Mouse (Mus musculus): ENCODE measurements at regions not wholly inside any gene's neighbourhood (a gene's known extent, or its start where the extent isn't known, plus 50 kb on each side); places are given as distances from the start of the nearest gene placed in this dataset.

DNA sequence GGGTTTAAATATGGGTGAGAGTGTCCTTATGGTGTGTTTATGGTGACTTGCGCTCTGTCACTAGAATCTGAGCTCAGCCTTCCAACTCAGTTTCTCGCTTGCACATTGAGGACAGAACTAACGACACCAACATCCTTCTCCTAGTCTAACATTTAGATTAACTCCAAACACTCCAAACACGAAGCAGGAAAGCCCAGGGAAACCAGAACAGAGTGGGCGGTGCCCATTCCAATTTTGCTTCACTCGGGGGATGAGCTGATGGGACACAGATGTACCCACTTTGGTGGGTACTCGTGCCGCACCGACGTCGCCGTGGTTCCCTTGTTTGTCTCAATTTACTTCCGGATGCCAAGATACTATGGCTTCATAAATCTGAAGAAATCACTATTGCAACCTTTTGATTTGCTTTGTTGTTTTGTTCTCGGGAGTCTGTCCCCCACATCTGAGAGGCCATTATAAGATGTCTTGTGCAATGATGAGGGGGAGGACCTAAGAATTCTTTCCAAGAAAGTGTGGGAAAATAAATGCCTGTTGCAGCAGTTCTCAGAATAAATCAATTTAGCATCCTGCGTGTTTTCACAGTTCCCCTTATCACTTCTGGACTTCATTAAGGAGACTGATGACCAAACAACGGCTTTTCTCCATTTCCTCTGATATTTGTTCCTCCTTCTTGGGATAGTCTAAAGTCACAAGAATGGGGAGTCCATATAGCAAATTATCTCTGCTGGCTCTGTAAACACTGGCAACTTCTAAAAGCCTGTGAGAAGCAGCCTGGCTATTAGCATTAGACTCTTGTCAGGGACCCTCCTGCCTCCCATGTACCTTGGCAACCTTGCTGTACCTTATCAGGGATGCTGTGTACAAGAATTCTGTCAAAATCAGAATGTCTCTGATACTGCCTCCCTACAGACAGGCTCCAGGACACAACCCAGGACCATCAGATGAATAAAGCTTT, 96.2 kb upstream of the Klf9 start:
- TF ChIP-seq GATA4 (IDR thresholded peaks at IDR 0.05; ENCODE audit: insufficient replicate concordance, low read length) = no peak; the same call in 1 of the 2 replicates

- TF ChIP-seq GATA4 (IDR thresholded peaks at IDR 0.05; ENCODE audit: insufficient replicate concordance, low read length) = no peak
Measured at GRCm38 (mm10) chr19:23051456-23051855, 89.6 kb upstream of the Klf9 start.

GRCm38 (mm10) chr19:23054440-23054839, 86.6 kb upstream of the Klf9 start:
- TF ChIP-seq GATA4 (IDR thresholded peaks at IDR 0.05; ENCODE audit: insufficient replicate concordance, low read length) = no peak

- no peak for TF ChIP-seq GATA4 (IDR thresholded peaks at IDR 0.05; ENCODE audit: insufficient replicate concordance, low read length)
Measured at GRCm38 (mm10) chr19:23055916-23056805, 84.9 kb upstream of the Klf9 start.

DNA sequence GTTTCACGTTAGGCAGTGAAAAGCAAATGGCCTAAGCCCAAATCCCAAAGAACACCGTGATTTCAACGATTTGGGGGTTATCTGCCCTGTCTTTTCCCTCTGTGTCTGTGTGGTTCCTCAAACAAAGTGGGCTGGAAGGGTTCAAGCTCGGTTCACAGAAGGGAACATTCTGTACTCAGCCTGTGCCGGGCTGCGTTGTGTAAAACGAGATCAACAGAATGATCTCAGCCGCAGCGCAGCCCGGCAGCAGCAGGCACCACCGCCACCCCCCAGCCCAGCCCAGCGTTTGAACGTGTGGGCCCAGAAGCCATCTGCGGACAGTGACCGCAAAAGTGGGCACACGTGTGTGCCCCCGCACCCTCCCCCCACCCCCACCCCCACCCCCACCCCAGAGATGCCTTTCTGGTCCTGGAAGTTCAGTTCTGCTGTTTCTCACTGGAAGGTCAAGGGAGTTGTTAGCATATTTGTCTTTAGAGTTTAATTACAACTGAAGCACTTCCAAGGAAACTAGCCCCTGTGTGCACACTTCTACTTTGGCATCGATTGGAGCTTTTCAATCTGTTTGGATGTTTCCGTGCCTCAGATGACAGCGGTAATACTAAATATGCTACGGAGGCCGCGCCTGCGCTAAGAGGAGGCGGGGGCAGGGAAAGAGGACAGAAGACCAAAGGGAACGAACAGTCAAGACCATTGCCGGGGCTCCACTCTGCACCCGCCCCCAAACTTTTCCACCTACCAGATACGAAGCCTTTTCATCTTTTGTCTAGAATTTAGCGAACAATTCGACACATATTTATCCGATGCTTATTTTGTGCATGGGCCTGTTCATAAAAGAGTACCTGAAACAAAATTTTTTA, 83.9 kb upstream of the Klf9 start:
- TF ChIP-seq GATA4 (IDR thresholded peaks at IDR 0.05; ENCODE audit: insufficient replicate concordance, low read length) = peak; percentile 78; the same call in 1 of the 2 replicates

GRCm38 (mm10) chr19:23057739-23058501, 83.1 kb upstream of the Klf9 start:
- no peak for TF ChIP-seq GATA4 (IDR thresholded peaks at IDR 0.05; ENCODE audit: insufficient replicate concordance, low read length)

DNA sequence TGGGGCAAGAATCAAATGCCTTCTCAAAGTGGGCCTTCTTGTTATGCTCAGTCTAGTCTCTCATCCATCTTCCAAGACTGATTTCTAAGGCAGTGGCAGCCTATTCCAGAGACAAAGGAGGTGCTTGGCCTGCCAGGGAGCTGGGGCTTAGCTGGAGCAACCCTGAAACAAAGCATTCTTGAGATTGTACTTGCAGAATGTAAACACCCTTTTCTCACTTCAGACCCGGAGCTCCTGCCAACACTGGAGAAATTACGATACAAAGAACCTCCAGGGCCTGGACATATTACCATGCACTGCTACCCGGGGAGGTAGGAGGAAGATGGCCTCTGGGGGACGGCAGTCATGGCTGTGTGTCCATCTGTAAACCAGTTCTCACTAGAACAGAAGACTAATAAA, 82.5 kb upstream of the Klf9 start:
- TF ChIP-seq GATA4 (IDR thresholded peaks at IDR 0.05; ENCODE audit: insufficient replicate concordance, low read length) = no peak

DNA sequence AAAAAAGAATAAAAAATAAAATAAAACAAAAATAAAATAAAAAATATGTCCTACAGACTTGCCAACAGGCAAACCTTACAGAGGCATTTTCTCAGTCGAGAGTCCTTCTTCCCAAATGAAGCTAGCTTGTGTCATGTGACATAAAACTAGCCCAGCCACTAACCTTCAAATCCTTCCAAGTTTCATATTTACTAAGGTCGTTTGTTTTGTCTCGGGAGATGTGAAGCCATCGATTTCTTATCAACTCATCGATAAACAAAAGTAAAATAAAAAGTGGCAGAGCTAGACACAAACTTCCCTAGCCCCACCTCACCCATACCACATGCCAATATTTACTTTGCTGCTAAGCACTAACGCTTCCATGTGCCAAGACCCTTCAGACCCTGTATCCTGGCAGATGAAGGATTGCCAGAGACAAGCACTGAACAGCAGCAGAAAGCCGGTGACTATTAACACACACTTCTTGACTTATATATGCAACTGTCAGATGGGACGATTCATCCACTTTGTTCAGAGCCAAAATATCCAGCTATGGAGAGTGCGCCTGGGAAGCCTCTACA, 79.9 kb upstream of the Klf9 start:
- TF ChIP-seq GATA4 (IDR thresholded peaks at IDR 0.05; ENCODE audit: insufficient replicate concordance, low read length) = 0 out of 2 replicates have a peak, but pooled peaks have one; percentile 27

- no peak for TF ChIP-seq GATA4 (IDR thresholded peaks at IDR 0.05; ENCODE audit: insufficient replicate concordance, low read length)
Measured at GRCm38 (mm10) chr19:23061906-23062305, 79.1 kb upstream of the Klf9 start.

DNA sequence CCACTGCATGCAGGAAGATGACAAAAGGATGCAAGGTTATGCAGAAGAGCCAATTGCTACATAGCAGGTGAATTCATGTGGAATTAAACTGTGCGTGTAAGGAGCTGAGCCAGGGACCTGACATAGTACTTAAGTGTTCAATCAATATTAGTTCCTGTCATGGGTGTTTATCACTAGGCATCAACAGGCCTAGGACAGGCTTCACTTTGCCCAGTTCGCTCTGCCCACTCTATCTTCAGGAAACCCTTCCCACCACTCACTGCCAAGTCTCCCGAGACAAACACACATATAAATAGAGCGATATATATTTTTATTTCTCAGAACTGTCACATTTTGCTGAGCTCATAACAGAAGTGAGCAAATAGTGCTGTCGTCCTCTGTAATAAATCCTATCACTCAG, 78.2 kb upstream of the Klf9 start:
- peak; percentile 45; the same call in 1 of the 2 replicates for TF ChIP-seq GATA4 (IDR thresholded peaks at IDR 0.05; ENCODE audit: insufficient replicate concordance, low read length)

GRCm38 (mm10) chr19:23065548-23065947, 75.5 kb upstream of the Klf9 start:
- TF ChIP-seq GATA4 (IDR thresholded peaks at IDR 0.05; ENCODE audit: insufficient replicate concordance, low read length) = no peak; the same call in 1 of the 2 replicates

GRCm38 (mm10) chr19:23066726-23067125, 74.3 kb upstream of the Klf9 start:
- no peak for TF ChIP-seq GATA4 (IDR thresholded peaks at IDR 0.05; ENCODE audit: insufficient replicate concordance, low read length)

DNA sequence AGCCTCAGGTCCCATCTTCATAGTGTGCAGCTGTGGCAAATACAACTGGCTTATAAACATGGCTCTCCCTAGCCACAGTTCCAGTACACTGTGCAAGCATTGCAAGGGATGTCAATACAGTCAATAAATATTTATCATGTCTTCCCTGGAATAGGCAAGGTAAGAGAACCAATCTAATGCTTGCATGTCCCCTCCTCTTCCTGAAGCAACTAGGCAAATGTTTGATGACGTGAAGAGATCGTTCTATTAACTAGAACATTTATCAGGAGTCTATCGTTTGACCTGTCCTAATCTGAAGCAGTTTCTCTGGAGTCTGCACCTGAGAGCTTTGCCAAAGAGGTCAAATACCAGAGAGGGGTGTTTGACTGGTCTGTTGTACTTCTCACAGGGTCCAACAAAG, 72.4 kb upstream of the Klf9 start:
- peak; percentile 63; the same call in 1 of the 2 replicates for TF ChIP-seq GATA4 (IDR thresholded peaks at IDR 0.05; ENCODE audit: insufficient replicate concordance, low read length)

GRCm38 (mm10) chr19:23069656-23070055, 71.4 kb upstream of the Klf9 start:
- TF ChIP-seq GATA4 (IDR thresholded peaks at IDR 0.05; ENCODE audit: insufficient replicate concordance, low read length) = no peak
